Mouse (Mus musculus): Measurements from ENCODE around the gene Arid2.
A peak's percentile ranks its signal among the peaks of the same experiment; 100 is the strongest.
"Not testable (repeated sequence)": the region's sequence is repeated elsewhere in the genome, so short reads cannot be mapped to it uniquely, and the experiment has no call there.

The Arid2 gene

DNA sequence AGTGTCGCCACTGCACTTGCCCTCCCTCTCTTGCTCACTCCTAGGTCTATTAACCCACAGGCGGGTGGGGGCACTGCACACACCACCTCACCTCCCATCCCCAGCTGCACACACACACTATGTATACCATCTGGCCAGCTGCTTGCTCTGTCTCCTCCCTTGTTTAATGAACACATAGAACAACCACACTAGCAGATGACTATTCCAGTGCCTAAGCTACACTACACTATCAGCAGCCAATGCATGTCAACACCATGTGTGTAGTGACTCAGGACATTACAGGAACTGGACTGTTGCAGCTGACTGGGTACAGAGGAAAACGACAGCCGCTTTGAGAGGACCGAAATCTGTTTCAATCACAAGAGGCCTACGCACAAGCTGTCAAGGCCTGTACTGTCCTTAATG lies 121.4 kb downstream of the Arid2 start:
- peak; percentile 39 to 41 for DNase-seq (ENCODE audit: low spot score in 2 of 2)

DNA sequence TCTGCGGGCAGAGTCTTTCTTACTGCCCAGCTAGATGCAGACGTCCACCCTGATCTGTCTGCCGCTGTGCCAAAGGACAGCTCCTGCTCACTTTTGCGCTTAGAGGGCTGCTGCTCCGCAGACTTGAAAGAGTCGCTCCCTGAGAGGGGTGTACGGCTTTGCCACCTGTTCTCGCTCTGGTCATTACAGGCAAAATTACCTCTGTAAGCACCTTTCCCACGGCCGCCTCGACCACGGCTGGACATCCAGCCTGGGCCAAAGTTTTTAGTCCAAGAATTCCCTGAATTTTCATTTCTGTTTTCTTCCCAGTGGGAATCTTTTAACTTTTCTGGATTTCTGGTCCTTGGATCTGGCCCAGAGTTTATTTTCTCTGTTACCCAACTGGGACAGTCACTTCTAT lies 130.8 kb downstream of the Arid2 start:
- no peak for DNase-seq (ENCODE audit: low spot score in 2 of 2)

DNA sequence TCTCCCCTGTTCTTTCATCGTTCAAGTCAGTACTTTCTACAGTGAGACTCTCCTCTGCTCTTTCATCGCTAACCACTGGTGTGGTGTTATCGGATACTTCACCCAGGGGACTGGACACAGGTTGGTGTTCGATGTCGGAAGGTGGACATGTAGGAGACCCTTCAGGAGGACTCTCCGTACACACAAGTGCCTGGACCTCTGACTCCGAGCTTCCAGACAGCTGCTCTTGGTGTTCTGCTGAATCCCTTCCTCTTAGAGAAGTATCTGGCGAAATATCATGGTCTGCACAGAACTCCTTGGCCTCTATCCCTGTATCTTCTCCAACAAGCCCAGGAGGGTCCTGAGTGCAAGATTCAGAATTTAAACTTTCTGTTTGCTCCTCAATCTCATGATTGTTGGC lies 132.6 kb downstream of the Arid2 start:
- DNase-seq (ENCODE audit: low spot score in 2 of 2), result no peak

DNA sequence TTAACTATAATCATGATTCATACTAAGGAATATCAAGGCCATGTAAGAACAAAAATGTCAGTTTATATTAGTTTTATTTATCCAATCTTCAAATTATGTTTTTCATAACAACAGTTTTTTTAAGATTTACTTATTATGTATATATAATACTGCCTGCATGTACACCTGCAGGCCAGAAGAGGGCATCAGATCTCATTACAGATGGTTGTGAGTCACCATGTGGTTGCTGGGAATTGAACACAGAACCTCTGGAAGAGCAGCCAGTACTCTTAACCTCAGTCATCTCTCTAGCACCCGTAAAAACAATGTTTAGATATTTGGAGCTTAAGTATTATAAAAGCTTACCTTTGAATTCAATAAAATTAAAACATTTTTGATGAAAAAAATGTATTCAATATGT lies 146.9 kb downstream of the Arid2 start:
- DNase-seq (ENCODE audit: low spot score in 2 of 2), result no peak

DNA sequence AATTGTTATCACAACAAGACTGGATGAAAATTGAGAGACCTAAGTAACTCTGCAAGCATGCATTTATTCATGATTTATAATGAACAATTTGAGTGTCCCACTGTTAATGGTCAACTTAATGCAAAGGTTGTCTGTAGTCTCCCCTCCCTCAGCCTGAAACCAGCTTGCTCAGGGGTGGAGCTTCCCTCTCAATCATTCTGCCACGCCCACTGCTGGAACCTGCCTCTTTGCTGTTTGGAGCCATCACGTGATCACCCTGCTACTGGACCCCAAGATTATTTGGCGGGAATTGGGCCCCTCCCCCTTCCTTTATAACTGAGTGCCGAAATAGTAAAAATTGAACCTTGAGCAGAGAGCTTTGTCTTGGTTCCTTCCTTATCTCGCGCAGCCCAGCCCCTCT lies 154.2 kb downstream of the Arid2 start:
- not testable (repeated sequence) for DNase-seq (ENCODE audit: low spot score in 2 of 2)

DNA sequence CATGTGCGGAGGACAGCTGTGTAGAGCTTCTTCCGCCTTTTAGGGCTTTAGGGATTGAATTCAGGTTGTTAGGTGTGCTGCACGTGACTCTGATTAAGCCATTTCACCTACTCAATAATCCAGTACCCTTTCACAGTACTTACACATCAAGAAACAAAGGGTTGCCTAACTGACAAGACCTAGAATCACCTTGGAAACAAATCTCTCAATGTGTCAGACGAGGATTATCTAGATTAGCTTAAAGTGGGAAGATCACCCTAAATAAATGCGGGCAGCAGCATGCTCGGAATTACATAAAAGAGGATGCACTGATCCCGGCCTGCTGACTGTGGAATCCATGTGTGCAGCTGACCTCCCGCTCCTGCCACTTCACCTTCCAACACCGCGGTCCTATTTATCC lies 159.5 kb downstream of the Arid2 start:
- DNase-seq (ENCODE audit: low spot score in 2 of 2), result no peak

DNA sequence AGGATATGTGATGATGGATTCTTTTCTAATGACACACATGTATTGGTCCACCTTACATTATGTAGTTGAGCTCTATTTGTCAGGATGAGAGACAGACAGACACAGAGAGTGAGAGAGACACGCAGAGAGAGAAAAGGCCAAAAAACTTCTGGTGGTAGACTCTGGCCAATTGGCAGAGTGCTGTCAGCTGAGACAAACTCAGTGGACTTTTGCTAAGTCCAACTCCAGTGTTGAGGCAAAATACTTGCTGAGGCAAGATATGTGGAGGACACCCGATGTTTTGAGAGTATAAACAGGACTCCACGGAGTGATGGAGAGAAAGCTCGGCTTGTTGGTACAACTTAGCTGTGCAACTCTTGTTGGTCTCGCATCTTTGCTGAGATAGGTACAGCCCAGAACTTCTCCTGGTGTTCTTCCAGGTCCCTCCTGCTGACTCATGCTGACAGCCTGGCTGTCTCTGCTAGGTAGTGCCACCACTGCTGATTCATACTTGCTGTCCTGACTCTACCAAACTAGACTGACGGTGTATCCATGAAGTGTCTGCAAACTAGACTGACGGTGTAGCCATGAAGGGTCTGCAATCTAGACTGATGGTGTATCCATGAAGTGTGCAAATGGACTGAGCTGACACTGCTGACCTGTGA lies 161.5 kb downstream of the Arid2 start:
- no peak for DNase-seq (ENCODE audit: low spot score in 2 of 2)

DNA sequence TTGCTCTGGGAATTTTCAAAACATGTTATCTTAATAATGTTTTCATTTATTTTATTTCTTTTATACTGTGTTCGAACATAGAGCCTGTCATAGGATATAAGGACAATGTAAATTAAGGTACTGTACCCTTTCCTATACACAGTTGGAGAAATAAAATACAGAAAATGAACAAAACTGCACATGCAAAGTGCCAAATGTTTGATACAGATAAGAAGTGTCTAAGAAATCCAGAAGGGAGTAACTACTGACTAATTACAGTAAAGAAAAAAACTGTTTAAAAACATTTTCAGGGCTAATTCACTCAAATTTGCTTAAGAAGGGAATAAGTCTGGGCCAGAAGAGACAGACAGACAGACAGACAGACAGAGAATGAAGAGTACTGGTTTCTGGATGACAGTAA lies 166.0 kb downstream of the Arid2 start:
- DNase-seq (ENCODE audit: low spot score in 2 of 2), result no peak
